Mouse (Mus musculus) ES-Bruce4 (cell line): ENCODE data around the gene Supt20. TPM values are rescaled to one million over a fixed set of nuclear protein-coding genes. Genes with fewer than 3 reads are reported as not detected.

Experiments
- H3K27ac ChIP-seq: 2 replicates; pipeline ENCODE4 v1.5.1; 2012; ENCODE audit warnings: low read length, inconsistent platforms; ENCODE audit not compliant: insufficient read depth
- H3K27me3 ChIP-seq: 2 replicates; pipeline ENCODE4 v1.6.1; 2012; ENCODE audit warnings: mild to moderate bottlenecking, low read length, inconsistent platforms; ENCODE audit not compliant: control insufficient read depth, poor library complexity, insufficient read depth, severe bottlenecking
- H3K36me3 ChIP-seq: 2 replicates; pipeline ENCODE4 v1.6.1; 2012; ENCODE audit warnings: inconsistent platforms, mild to moderate bottlenecking, low read length, moderate library complexity; ENCODE audit not compliant: control insufficient read depth, poor library complexity, insufficient read depth, severe bottlenecking
- H3K4me1 ChIP-seq: one replicate; pipeline ENCODE4 v1.8.1; 2011; ENCODE audit warnings: low read length; ENCODE audit not compliant: control insufficient read depth, insufficient read depth
- H3K4me3 ChIP-seq: 2 replicates; pipeline ENCODE4 v1.5.1; 2011; ENCODE audit warnings: low read depth, mild to moderate bottlenecking, low read length
- H3K9ac ChIP-seq: 2 replicates; pipeline ENCODE4 v1.6.1; 2012; ENCODE audit warnings: low read depth, mild to moderate bottlenecking, inconsistent platforms; ENCODE audit not compliant: poor library complexity, severe bottlenecking
- H3K9me3 ChIP-seq: replicated peaks from 2 replicates; pipeline ENCODE4 v1.6.1; 2012; ENCODE audit warnings: mild to moderate bottlenecking, low read length, inconsistent platforms; ENCODE audit not compliant: control insufficient read depth, poor library complexity, insufficient read depth, severe bottlenecking
- CTCF ChIP-seq: IDR thresholded peaks from one replicate; pipeline ENCODE4 v1.8.1; 2011; ENCODE audit warnings: low read depth, low read length
- EP300 ChIP-seq: IDR thresholded peaks from 2 replicates; pipeline ENCODE4 v1.6.1; 2011; ENCODE audit warnings: low read depth, low read length; ENCODE audit not compliant: insufficient read depth
- POLR2A ChIP-seq: IDR thresholded peaks from one replicate; pipeline ENCODE4 v1.8.1; 2011; ENCODE audit warnings: low read length; ENCODE audit not compliant: insufficient read depth
- polyA plus RNA-seq: library from polyadenylated mRNA; stranded (reverse); fragments of >200 nt; gene quantifications from 2 replicates; pipeline ENCODE4 v1.2.4, GENCODE M21; 2011; ENCODE audit warnings: low read depth; ENCODE audit not compliant: missing spikeins, insufficient read depth, insufficient read length

The Supt20 gene
- polyA plus RNA-seq, 1 experiment = 99.9 TPM

- TF ChIP-seq EP300 (no peak), CTCF (no peak), POLR2A (no peak)
- H3K27ac ChIP-seq = no peak overlapping the region
- H3K27me3 ChIP-seq = no peaks in the 10 kb centered on the region
- H3K9me3 ChIP-seq = no peaks in the 10 kb centered on the region
- peaks cover 61% of the 10 kb centered on the region for H3K36me3 ChIP-seq
- H3K4me3 ChIP-seq = no peak overlapping the region
- no peaks in the 10 kb centered on the region for H3K4me1 ChIP-seq
- no peak overlapping the region for H3K9ac ChIP-seq
Measured at GRCm38 (mm10) chr3:54715461-54715860, 22.9 kb downstream of the Supt20 start.

GRCm38 (mm10) chr3:54717348-54717747 lies 24.7 kb downstream of the Supt20 start:
- Histone ChIP-seq H3K9me3 (no peaks in the 10 kb centered on the region), H3K27me3 (no peaks in the 10 kb centered on the region), H3K36me3 (peaks cover 54% of the 10 kb centered on the region), H3K4me1 (no peaks in the 10 kb centered on the region), H3K27ac (no peak overlapping the region), H3K9ac (no peak overlapping the region), H3K4me3 (no peak overlapping the region)
- no peak for TF ChIP-seq POLR2A
- no peak for TF ChIP-seq EP300
- TF ChIP-seq CTCF = no peak

- TF ChIP-seq EP300 = no peak
- TF ChIP-seq POLR2A = no peak
- no peak for TF ChIP-seq CTCF
- Histone ChIP-seq H3K27ac (no peak overlapping the region), H3K36me3 (peaks cover 60% of the 10 kb centered on the region), H3K27me3 (no peaks in the 10 kb centered on the region), H3K4me3 (no peak overlapping the region), H3K4me1 (no peaks in the 10 kb centered on the region), H3K9ac (no peak overlapping the region), H3K9me3 (no peaks in the 10 kb centered on the region)
Measured at GRCm38 (mm10) chr3:54718947-54719346, 26.3 kb downstream of the Supt20 start.

GRCm38 (mm10) chr3:54723741-54724500 lies 31.3 kb downstream of the Supt20 start:
- H3K27me3 ChIP-seq = no peaks in the 10 kb centered on the region
- TF ChIP-seq POLR2A (no peak), CTCF (no peak), EP300 (no peak)

GRCm38 (mm10) chr3:54725344-54725743 lies 32.7 kb downstream of the Supt20 start:
- H3K27me3 ChIP-seq = no peaks in the 10 kb centered on the region
- no peak overlapping the region for H3K27ac ChIP-seq
- H3K9ac ChIP-seq = no peak overlapping the region
- no peak for TF ChIP-seq POLR2A
- no peak for TF ChIP-seq EP300
- no peak for TF ChIP-seq CTCF
- no peak overlapping the region for H3K4me3 ChIP-seq
- H3K36me3 ChIP-seq = peaks cover 46% of the 10 kb centered on the region
- H3K4me1 ChIP-seq = no peaks in the 10 kb centered on the region
- H3K9me3 ChIP-seq = no peaks in the 10 kb centered on the region

More at GRCm38 (mm10) chr3:54723741-54724500, 31.3 kb downstream of the Supt20 start:
- H3K4me1 ChIP-seq = no peaks in the 10 kb centered on the region
- H3K27ac ChIP-seq = no peak overlapping the region
- peaks cover 42% of the 10 kb centered on the region for H3K36me3 ChIP-seq
- H3K9ac ChIP-seq = no peak overlapping the region
- H3K9me3 ChIP-seq = no peaks in the 10 kb centered on the region
- no peak overlapping the region for H3K4me3 ChIP-seq

- H3K27me3 ChIP-seq = no peaks in the 10 kb centered on the region
- H3K36me3 ChIP-seq = peaks cover 55% of the 10 kb centered on the region
- H3K4me3 ChIP-seq = no peak overlapping the region
- no peak for TF ChIP-seq CTCF
- H3K9ac ChIP-seq = no peak overlapping the region
- H3K9me3 ChIP-seq = no peaks in the 10 kb centered on the region
- H3K27ac ChIP-seq = no peak overlapping the region
- no peaks in the 10 kb centered on the region for H3K4me1 ChIP-seq
Measured at GRCm38 (mm10) chr3:54727588-54727987, 35.0 kb downstream of the Supt20 start.
